Mouse (Mus musculus) thymus, adult 2 months (tissue): Measurements from ENCODE around the gene Chst8.

ENCODE experiments used
- CTCF ChIP-seq: fragments of 200-500 bp; IDR thresholded peaks from 2 replicates; pipeline ENCODE4 v1.5.1; 2012; ENCODE audit warnings: mild to moderate bottlenecking, control low read depth, low read length, moderate library complexity, borderline replicate concordance; ENCODE audit not compliant: control insufficient read depth, poor library complexity, insufficient read depth; ENCODE audit errors: extremely low read depth
- POLR2A ChIP-seq: fragments of 200-500 bp; IDR thresholded peaks from 2 replicates; pipeline ENCODE4 v1.6.1; 2012; ENCODE audit warnings: mild to moderate bottlenecking, low read length, control low read depth, moderate library complexity; ENCODE audit not compliant: control insufficient read depth, poor library complexity, insufficient read depth; ENCODE audit errors: extremely low read depth

DNA sequence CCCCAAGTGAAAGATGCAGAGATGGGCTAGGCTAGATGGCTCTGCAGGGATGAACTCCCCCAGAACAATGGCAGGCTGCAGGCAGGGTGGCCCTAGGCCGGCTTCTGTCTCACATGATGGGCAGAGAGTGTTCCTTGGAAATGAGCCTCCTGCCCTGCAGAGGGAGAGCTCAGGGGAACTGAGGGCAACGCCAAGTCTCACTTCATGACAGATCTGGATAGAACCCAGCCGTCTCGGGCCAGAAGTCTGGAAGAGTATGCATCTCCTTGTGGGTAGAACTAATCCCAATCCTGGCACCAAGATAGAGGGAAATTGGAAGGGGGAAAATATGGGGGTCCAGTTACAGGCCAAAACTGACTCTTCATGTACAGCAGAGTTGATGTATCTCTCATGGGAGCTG, 119.4 kb downstream of the Chst8 start:
- TF ChIP-seq CTCF, result no peak
- TF ChIP-seq POLR2A, result no peak
